Mouse (Mus musculus): ENCODE data around the gene Pofut2.

GRCm38 (mm10) chr10:77258704-77259621 is at the start of gene Pofut2:
- peak in 2 of 3 experiments; percentile 24 to 27 for TF ChIP-seq MYOD1 (IDR thresholded peaks at IDR 0.05; ENCODE audit: control insufficient read depth in 1 of 3, insufficient read length in 2 of 3, low read depth in 2 of 3)
- peak; percentile 97 for TF ChIP-seq POLR2A (IDR thresholded peaks at IDR 0.05; ENCODE audit: insufficient read length, low read depth)
- TF ChIP-seq USF1 (IDR thresholded peaks at IDR 0.05; ENCODE audit: low read depth) = no peak
- peak in 2 of 3 experiments; percentile 18 to 29 for TF ChIP-seq MYOG (IDR thresholded peaks at IDR 0.05; ENCODE audit: control insufficient read depth in 1 of 3, insufficient read depth in 1 of 3, insufficient read length in 2 of 3, low read depth in 2 of 3)
- TF ChIP-seq E2F4 (IDR thresholded peaks at IDR 0.05; ENCODE audit: insufficient read depth) = no peak
- TF ChIP-seq TCF12 (IDR thresholded peaks at IDR 0.05; ENCODE audit: insufficient read depth, poor library complexity, severe bottlenecking) = no peak
- no peak for TF ChIP-seq MAX (IDR thresholded peaks at IDR 0.05; ENCODE audit: low read depth)
- TF ChIP-seq CEBPB (IDR thresholded peaks at IDR 0.05; ENCODE audit: insufficient read depth, poor library complexity, severe bottlenecking) = no peak
